8 mouse cellular contexts compared by ENCODE assay signal in the genomic region with DNA sequence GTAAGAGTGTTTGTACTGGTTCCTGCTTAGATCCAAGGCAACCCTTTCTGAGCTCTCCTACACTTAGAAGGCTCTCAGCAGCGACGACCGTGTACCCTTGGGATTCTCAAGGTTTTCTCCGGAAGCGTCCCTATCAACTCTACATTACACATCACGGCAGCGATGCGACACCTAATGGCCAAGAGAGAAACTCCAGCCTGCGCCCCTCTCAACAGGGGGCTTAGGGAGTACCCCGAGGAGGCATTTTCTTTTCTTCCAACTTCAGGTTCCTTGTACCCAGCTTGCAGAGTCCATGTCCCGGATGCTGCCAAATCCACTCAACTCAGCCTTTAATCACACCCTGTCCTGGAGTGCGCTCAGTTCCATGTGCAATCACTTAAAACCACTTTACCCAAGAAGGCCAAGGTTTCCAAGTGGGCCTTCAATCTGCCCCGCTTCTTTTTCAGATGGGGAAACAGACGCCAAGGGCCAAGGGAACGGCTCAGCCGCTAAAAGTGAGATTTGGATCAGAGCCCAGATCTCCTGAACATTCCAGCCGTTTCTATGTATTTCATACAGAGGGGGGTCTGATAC.
DNase-seq lines count a peak whose midpoint lies in the region; ATAC-seq and TF ChIP-seq lines count a peak whose summit lies in the region.

No protein-coding gene starts in this region.

- no peak for DNase-seq in testis, postnatal 14 days (ENCODE audit: low spot score)
- peak; percentile 57 to 81 for DNase-seq in heart, adult 18-20 months
- peak; percentile 22 for DNase-seq in kidney, adult 11 months
- DNase-seq in splenic B cell, adult 2 months (ENCODE audit: low read depth, low spot score), result peak; percentile 75

- no peak overlapping the region for H3K27ac ChIP-seq in testis, adult 2 months (ENCODE audit: control insufficient read depth, insufficient read depth, low read depth, low read length)
- H3K27ac ChIP-seq in cortical plate, adult 2 months (ENCODE audit: insufficient read depth, low read length), result no peak overlapping the region
- H3K27ac ChIP-seq in limb, embryonic 15.5 days, result peak overlapping the region; percentile 38; the same call in 1 of the 2 replicates
- H3K27ac ChIP-seq in midbrain, embryonic 15.5 days, result no peak overlapping the region

- H3K9ac ChIP-seq in limb, embryonic 15.5 days, result no peak overlapping the region
- peak overlapping the region; percentile 22; the same call in 1 of the 2 replicates for H3K9ac ChIP-seq in midbrain, embryonic 15.5 days

- H3K9me3 ChIP-seq in limb, embryonic 15.5 days, result no peaks in the 10 kb centered on the region
- no peaks in the 10 kb centered on the region for H3K9me3 ChIP-seq in midbrain, embryonic 15.5 days

- H3K36me3 ChIP-seq in testis, adult 2 months (ENCODE audit: control insufficient read depth, insufficient read depth, low read length), result no peaks in the 10 kb centered on the region
- H3K36me3 ChIP-seq in limb, embryonic 15.5 days, result no peaks in the 10 kb centered on the region
- no peaks in the 10 kb centered on the region for H3K36me3 ChIP-seq in midbrain, embryonic 15.5 days (replicated peaks)
- no peaks in the 10 kb centered on the region for H3K36me3 ChIP-seq in splenic B cell, adult 2 months (ENCODE audit: control insufficient read depth, insufficient read depth, low read length, poor library complexity, severe bottlenecking)

- 4% methylated on average over 17 of the region's 17 CpGs for WGBS in limb, embryonic 15.5 days
- 16% methylated on average over 17 of the region's 17 CpGs for WGBS in midbrain, embryonic 15.5 days

- peaks cover 3% of the 10 kb centered on the region; the same call in 1 of the 2 replicates for H3K27me3 ChIP-seq in testis, adult 2 months (ENCODE audit: control insufficient read depth, insufficient read depth, low read length)
- no peaks in the 10 kb centered on the region for H3K27me3 ChIP-seq in limb, embryonic 15.5 days
- H3K27me3 ChIP-seq in midbrain, embryonic 15.5 days (replicated peaks), result no peaks in the 10 kb centered on the region; the same call in 1 of the 2 replicates
- H3K27me3 ChIP-seq in splenic B cell, adult 2 months (ENCODE audit: control insufficient read depth, insufficient read depth, low read length, poor library complexity, severe bottlenecking), result no peaks in the 10 kb centered on the region

- peaks cover 10% of the 10 kb centered on the region for H3K4me1 ChIP-seq in testis, adult 2 months (ENCODE audit: control insufficient read depth, insufficient read depth, low read length)
- no peaks in the 10 kb centered on the region for H3K4me1 ChIP-seq in cortical plate, adult 2 months (ENCODE audit: control insufficient read depth, insufficient read depth, low read length)
- H3K4me1 ChIP-seq in limb, embryonic 15.5 days, result peaks cover 18% of the 10 kb centered on the region
- peaks cover 14% of the 10 kb centered on the region for H3K4me1 ChIP-seq in midbrain, embryonic 15.5 days

- peak; percentile 61 for TF ChIP-seq CTCF in testis, adult 2 months (IDR thresholded peaks at IDR 0.05; ENCODE audit: control insufficient read depth, insufficient read depth, insufficient replicate concordance, low read depth, low read length)
- TF ChIP-seq CTCF in cortical plate, adult 2 months (IDR thresholded peaks at IDR 0.05; ENCODE audit: extremely low read depth, insufficient read depth, low read length), result peak; percentile 65

- peak overlapping the region; percentile 47 for H3K4me2 ChIP-seq in limb, embryonic 15.5 days
- H3K4me2 ChIP-seq in midbrain, embryonic 15.5 days, result peak overlapping the region; percentile 43

- peak overlapping the region; percentile 46 for H3K4me3 ChIP-seq in testis, adult 2 months (ENCODE audit: control insufficient read depth, low read depth, low read length)
- H3K4me3 ChIP-seq in cortical plate, adult 2 months (ENCODE audit: insufficient read depth, low read length), result no peak overlapping the region
- H3K4me3 ChIP-seq in limb, embryonic 15.5 days, result peak overlapping the region; percentile 24
- H3K4me3 ChIP-seq in midbrain, embryonic 15.5 days, result peak overlapping the region; percentile 19; the same call in 1 of the 2 replicates

- ATAC-seq in limb, embryonic 15.5 days (ENCODE audit: insufficient number of reproducible peaks, low FRiP score, low TSS enrichment, low read depth), result peak; percentile 59
- peak; percentile 18 for ATAC-seq in midbrain, embryonic 15.5 days (replicated peaks)

- no peak for TF ChIP-seq POLR2A in testis, adult 2 months (IDR thresholded peaks at IDR 0.05; ENCODE audit: control insufficient read depth, low read depth, low read length)
- TF ChIP-seq POLR2A in cortical plate, adult 2 months (IDR thresholded peaks at IDR 0.05; ENCODE audit: extremely low read depth, insufficient read depth, low read length), result no peak
